Mouse (Mus musculus): ENCODE data around the gene Itga9.

- TF ChIP-seq POLR2A (IDR thresholded peaks at IDR 0.05; ENCODE audit: low read depth, low read length) (no peak), CTCF (conservative IDR thresholded peaks at IDR 0.05; ENCODE audit: insufficient read depth, insufficient read length, low read depth, low read length) (no peak)
These were observed 285.1 kb downstream of the Itga9 start for GRCm38 (mm10) chr9:118891593-118891992.
